Mouse (Mus musculus): ENCODE measurements around the gene F12.
"Not testable (repeated sequence)": the region's sequence is repeated elsewhere in the genome, so short reads cannot be mapped to it uniquely, and the experiment has no call there.

Gene F12

DNA sequence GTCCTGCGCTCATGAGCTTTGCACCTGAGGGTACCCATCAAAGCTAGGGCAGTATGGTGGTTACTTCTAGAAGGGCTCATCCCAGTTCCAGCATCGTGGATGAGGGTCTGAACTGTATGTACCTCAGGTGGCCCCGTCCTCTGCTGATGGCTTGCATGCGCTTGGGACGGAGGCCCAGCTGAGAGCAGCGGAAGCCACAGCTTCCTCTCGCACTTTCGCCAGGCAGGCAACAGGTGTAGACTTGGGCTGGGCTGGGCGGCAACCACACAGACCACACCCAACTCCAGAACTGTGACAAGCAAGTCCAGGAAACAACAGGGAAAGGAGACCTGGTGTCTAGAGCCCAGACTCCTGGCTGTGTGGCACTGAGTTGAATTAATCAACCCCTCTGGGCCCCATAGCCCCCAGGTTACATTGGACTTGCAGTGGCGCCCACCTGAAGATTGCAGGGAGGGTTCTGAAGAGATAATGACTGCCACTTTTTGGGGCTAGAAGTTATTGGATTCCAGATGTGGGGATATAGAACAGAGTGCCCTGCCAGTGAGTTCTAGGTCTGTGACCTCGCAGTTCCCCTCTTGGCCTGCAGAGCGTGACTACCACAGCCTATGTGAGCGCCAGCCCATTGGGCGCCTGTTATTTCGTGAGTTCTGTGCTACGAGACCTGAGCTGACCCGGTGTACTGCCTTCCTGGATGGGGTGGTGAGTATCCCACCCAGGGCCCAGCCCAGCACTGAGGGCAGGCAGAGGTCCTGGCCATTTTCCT, 23.3 kb upstream of the F12 start:
- DNase-seq (ENCODE audit: low spot score in 2 of 2): no peak

DNA sequence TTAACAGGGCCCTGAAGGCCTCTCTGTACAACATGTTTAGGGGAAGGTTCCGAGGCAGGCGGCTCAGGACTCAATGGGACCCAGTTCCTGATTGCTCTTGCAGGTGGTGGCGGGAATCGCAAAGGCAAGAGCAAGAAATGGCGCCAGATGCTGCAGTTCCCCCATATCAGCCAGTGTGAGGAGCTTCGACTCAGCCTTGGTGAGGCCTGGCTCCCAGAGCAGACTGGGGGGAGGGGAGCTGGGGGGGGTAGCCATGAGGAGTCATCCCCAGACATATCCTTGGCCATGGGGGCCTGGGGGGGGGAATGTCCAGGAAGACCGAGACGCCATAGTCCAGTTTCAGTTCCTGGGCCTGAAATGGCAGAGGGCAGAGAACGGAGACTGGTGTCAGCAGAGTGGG, 22.6 kb upstream of the F12 start:
- DNase-seq (ENCODE audit: low spot score in 2 of 2): no peak

DNA sequence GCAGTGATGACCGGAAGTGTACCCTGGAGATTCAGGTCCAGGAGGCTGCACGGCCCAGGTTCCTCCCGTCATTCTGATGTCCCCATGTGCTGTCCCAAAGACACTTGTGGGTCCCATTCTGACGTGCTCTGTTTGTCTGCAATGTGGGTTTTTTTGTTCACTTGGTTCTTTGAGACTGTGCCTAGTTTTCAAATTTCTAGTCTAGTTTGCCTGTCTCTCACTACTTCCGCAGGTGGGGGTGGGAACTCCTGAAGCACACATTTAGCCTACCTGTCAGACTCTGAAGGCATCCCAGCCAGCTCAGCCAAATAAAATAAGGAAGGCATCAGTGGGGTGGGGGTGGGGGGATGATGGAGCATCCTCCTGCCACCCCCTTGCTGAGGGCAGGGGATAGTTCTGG, 21.5 kb upstream of the F12 start:
- DNase-seq (ENCODE audit: low spot score in 2 of 2): no peak

DNA sequence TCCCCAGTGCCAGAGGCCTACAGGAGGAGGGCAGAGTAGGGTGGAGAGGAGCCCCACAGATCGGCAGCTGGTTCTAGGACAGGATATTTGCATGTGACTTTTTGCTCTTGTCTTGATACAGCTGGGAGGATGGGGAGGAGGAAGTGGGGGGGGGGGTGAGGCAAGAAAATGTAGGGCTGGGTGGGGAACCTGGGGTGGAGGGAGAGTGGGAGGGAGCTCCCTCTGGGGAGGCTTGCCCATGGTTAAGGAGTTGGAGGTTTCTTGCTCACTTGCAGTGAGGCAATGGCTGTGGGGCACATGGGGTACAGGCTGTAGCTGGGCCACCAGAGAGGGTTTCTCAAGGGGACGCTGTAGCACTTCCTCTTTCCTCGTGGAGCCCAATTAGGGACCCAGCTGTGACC, 20.9 kb upstream of the F12 start:
- DNase-seq (ENCODE audit: low spot score in 2 of 2): no peak

DNA sequence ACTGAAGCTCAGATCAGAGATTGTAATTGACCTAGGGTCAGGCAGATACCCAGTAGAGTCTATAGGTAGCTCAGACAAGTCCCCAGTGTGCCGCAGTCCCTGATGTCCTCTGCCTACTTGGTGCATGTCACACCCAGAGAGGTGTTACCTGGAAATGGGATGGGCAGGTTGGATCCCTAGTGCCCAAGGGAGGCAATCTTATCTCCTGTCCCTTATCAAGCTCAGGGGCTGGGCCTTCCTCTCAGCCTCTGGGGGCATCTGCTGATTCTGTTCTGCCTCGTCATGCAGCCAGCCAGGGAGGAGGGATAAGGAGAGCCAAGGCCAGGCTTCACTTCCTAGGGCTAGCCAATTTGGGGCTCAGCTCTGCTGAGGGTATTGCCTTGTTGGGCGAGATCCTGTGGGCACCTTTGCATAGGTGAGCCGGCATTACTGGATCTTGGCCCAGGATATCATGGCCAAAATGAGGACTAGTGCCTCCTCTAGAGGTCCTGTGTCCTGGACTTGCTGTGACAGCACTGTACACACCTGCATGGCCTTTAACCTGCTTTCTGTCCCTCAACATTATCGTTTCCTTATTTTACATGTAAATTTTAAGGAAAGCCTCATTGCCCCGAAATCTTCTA, 20.0 kb upstream of the F12 start:
- no peak for DNase-seq (ENCODE audit: low spot score in 2 of 2)

DNA sequence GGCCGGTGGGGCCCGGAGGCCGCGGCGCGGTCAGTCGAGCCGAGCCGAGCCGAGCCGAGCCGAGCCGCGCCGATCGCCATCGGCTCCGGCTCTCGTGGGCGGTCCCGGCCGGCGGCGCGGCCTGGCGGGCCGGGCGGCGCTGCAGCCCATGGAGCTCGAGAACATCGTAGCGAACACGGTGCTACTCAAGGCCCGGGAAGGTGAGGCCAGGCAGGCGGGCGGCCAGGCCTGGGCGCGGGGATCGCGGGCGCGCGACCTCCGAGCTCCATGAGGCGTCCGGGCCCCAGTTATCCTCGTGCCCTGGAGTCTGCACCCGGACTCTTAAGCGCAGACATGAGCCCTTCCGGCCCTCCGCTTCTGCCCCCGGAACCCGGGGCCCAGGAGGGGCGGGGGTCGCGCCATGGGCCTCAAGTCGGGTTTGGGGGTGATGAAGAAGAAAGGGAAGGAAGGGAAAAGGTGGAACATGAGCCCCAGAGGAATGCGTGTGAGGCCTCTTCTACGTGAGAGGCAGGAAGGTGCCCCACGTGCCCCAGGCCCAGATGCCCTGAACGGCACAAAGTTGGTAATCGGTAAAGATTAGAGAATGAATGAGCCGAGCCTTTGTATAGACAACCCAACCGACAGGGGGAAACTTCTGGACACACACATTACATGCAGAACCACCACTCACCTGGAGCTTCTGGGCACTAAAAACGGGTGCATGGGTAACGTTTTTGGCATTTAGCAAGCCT, 18.9 kb upstream of the F12 start:
- no peak for DNase-seq (ENCODE audit: low spot score in 2 of 2)

DNA sequence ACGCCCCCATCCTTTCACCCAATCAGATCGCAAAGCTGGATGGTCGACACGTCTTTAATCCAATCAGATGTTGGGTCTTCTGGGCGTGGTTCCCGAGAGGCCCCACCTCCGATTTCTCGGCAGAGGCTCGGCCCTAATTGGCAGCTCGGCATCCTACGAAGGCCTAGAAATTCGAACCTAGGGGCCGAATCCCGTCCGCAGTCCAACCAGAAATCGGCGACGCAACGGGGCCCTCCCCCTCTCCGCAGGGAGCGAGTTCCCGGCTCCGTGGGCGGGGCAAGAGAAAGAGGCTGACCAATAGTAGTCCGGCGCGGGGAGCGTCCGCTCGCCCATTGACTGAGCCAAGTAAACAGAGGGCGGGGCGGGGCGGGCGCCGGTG, 18.3 kb upstream of the F12 start, which contains the start of gene Grk6:
Gene Grk6, plus strand, starts transcription at position 136 of the 379 bp plus-strand sequence.
- DNase-seq (ENCODE audit: low spot score in 2 of 2): peak; percentile 99

DNA sequence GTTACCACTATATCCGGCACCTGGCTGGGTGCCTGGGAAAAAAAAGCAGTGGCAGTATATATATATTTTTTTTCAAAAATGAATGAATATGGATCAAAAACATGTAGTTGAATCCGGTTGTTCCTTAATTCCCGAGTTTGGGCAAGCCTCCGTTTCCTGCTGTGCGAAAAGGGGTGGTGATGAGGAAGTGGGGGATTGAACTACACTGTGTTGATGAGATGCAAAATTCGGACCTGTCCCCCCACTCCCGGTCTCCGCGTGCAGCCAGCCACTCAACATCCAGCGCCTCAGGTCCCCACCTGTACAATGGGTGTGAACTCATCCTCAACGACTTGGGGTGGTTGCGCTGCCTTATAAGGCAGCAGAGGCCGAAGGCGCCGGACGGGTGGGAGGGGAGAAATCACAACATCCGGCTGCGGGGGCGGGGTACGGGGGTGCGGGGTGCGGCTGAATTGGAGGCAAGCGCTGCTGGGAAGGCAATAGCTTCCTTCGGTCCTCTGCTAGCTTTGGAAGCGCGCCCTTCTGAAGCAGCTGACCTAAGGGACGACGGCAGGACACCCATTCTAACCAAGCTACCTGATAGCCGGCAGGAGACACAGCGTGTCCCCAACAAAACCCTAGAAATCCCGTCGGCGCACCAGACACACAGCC, 17.8 kb upstream of the F12 start:
- no peak for DNase-seq (ENCODE audit: low spot score in 2 of 2)

DNA sequence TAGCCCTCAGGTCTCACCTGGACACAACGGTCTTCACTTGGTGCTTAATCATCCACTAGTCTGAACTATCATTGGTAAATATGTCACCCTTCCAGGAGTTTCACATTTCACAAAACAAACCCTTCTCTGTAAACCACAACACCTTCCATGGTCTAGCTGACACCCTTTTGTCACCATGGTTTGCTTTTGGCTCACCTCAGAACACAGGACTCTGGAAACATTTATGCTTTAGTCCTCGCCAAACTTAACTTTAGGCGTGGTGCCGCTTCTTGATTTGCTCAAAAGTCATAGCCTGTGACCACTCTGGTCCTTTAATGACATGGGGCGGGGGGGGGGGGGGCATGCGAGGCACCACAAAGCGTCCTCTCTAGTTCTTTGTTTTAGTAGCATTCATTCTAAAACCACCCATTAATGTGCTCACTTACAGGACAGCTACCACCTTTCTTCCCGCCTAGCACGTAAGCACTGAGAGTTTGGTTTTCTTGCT, 17.2 kb upstream of the F12 start:
- DNase-seq (ENCODE audit: low spot score in 2 of 2): no peak

DNA sequence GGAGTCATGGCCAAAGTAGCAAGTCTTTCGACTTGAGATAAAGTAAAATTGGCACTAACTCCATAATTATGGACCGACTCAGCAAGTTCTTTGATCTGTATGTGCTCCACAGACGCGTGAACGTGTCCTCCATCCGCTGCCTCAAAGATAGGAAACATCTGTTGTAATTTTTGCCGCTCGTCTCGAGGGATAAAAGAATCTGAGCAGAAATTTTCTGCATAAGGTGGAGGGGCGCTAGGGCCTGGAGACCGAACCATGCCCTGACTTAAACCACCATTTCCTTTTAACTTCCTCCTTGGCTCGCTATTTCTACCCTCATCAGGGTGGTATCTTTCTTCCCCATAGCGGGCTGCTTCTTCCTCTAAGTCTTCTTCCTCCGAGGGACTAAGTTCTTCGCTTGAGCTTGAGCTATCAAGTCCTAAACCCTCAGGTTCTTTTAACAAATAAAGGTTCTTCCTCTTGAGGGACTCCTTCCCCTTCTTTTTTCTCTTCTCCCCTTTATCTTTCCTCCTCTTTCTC, 10.6 kb upstream of the F12 start:
- DNase-seq (ENCODE audit: low spot score in 2 of 2): not testable (repeated sequence)

DNA sequence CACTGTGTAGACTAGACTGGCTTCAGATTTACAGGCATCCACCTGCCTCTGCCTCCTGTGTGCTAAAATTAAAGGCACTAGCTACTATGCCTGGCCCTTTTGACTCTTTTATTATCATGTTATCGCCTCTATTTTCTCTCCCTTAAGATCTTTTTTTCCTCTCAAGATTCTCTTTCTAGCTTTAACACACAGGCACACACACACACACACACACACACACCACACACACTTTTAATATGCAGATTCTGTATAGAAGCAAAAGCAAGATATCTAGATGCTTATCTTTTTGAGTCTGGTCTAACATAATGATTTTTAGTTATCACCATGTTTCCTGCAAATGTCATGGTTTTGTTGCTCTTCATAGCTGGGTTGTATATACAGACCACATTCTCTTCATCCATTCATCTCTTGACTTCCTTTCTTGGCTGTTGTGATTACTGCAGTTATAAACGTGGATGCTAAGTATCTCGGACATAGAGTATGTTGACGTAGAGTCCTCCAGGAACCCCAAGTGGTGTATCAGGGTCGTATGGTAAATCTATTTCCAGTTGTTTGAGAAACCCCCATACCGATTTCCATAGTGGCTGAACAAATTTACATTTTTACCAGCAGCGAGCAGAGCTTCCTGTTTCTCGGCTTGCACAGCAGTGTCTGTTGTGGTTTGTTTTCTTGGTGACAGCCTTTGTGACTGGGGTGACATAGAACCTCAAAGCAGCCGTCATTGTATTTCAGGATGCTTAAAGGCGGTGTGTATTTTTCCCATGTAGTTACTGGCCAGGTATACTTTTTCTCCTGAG, 5.5 kb upstream of the F12 start:
- DNase-seq (ENCODE audit: low spot score in 2 of 2): no peak

DNA sequence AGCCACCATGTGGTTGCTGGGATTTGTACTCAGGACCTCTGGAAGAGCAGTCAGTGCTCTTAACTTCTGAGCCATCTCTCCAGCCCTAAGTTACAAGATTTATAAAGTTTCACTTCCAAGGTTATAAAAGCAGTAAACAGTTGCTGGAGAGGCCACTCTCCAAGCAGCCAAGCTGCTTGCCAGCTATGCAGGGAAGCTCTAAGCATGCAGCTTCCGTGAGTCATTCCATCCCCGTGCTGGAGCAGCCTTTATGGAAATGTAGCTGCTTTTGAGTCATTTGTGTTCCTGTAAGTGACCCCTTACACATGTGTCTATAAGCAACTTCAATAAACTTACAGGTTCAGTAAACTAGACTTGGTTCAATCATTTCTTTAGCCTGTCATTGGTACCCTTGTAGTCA, 4.0 kb upstream of the F12 start:
- no peak for DNase-seq (ENCODE audit: low spot score in 2 of 2)

DNA sequence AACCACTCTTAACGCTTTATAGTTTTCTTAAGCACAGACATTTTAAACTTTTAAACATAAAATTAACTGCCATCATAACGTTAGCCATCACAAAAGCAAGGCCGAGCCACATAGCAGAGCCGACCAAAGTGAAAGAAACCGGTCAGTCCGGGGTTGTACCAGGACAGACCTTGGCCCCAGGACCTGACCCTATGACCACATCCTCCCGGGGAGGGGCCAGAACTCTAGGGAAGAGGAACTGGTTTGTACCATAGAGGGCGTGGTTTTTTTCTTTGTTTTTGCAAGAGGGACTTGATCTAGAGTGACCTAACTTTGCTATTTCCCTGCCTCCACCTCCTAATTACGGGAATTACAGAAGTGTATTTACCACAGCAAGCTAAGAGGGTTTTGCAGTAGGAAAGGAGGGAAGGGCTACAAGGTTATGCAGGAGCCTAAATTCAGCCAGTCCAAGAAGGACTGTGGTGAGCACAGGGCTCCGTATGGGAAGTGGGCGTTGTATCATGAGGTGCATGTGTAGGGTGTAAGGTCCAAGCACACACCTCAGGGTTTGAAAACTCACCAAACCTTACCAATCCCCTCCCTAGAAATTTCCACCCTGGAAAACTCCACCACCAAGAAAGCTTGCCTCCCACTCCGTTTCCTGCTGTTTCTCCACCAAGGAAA, 2.8 kb upstream of the F12 start:
- DNase-seq (ENCODE audit: low spot score in 2 of 2): peak; percentile 61 to 75

DNA sequence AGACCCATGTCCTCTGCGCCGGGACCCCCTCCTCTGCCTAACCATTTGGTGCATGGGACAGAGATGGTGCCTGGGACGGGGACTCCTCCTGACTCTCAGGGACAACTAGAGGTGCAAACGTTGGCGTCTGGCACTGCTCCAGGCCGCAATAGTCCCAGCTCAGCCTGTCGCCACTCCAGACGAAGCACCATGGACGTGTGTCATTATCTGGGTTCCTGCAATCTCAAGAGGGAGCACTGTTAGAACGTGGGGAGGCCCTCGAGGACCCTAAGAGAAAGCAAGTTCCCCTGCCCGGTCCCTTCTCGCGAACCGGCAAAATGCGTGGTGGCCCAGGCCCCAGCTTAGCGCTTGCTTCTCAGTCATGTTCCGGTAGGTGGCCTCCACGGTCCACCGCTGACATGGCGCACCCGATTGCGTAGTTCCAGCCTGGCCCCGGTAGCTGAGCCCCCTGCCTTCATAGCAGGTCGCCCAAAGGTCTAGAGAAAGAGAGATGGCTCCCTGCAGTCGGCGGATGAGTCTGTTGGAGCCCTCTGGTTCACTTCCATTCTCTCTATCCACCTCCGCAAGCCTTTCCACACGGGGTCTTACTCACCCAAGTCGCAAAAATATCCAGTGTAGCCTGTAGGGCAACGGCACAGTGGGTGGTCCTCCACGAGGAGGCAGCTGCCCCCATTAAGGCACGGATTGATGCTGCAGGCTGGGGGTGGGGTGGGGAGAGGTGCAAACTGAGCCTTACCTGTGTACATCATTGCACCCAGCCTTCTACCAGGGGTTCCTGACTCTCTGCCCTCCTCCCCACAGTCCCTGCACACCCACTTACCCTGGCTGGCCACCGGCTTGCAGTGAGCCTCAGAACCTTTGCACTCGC, 5.4 kb downstream of the F12 start:
- DNase-seq (ENCODE audit: low spot score in 2 of 2): peak; percentile 63 to 71

DNA sequence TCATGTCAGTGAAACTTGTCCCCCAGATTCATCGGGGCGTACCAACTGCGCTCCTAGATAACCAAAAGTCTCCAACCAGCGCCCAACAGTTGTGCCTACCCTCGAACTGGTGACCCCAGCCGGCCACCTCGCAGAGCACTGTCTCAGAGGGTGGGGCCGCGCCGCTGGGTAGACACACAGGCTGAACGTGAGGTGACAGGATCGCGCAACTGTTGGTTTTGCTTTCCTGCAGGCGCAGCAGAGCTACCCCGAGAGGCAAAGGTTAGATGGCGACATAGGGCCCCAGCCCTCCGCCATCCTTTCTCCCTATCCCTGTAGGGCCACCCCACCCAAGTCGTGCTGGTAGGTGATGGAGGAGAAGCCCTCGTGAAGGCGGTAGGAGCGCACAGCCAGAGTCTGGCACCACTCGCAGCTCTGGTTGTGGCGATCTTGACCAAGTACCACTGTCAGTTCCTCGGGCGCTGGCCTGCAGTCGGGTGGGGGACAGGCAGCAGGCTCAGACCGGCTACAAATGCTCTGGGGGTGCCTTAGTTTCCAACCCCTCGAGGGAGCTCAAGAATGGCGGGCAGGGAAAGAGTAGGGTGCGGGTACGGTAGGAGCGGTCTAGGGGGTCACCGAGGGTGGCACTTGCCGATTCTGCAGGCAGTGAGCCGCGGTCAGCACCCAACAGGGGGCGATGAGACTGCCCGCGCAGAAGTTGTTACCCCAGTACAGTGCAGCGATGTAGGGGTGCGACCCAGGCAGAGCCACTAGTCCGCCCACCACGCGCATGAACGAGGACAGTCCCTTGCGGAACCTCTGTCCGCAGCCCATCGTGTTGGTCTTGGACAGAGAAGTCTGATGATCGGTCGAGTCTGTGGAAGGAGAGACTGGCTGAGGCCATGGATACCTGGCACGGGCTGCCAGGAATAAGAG, 6.3 kb downstream of the F12 start:
- DNase-seq (ENCODE audit: low spot score in 2 of 2): no peak

DNA sequence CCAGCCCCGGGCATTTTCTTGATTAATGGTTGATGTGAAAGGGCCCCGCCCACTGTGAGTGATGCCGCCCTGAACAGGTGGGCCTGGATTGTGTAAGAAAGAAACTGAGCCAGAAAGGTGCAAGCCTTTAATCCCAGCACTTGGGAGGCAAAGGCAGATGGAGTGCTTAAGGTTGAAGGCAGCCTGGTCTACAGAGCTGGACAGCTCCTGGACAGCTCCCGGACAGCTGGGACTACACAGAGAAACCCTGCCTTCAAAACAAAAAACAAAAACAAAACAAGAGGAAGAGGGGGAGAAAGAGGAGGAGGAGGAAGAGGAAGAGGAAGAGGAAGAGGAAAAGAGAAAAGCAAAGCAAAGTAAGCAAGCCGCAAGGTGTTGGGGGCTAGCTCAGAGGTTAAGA, 7.5 kb downstream of the F12 start:
- DNase-seq (ENCODE audit: low spot score in 2 of 2): no peak

DNA sequence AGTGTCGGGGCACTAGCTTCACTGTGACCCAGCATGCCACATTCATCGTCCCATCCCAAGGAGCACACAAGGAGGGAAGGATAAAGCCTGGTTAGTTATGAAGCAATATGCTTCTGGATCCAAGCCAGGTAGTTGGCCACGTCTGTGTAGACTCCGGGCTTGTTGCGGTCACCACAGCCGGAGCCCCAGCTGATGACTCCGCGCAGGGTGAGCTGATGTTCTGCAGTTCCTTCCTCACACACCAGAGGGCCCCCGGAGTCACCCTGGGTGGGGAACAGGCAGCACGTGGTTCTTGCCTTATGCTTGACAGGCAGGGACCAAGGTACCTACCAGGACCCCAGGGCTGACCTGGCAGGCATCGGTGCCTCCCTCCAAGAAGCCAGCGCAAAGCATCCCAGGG, 8.6 kb downstream of the F12 start:
- DNase-seq (ENCODE audit: low spot score in 2 of 2): peak; percentile 86 to 89

DNA sequence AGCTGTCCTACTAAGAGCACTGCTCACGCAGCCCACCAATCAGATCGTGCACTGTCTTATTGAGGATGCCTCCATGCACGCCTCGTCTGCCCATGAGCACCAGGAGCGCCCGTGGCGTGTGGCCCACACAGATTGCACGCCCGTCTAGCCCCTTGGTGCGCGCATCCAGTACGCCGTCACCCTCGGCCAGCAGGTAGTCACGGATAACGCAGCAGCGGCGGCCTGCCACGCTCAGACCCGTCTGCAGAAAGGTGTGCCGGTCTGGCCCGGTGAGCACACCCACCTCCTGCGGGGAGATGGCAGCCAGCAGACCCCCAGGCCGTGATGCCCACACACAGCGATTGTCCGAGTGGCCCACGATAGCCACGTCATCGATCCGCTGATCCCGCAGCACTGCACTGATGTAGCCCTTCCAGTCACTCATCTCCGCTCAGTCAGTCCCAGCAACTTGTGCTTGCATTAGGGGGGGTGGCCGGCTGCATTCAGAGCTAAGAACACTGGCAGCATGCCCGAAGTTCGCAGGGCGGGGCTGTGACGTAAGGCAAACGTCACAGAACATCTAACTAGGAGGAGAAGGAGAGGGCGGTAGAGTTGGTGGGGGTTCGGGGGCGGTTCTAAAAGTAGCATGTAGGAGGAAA, 11.7 kb downstream of the F12 start, which contains the start of gene Pfn3:
Gene Pfn3, minus strand, starts transcription at position 490 of the 638 bp plus-strand sequence.
- no peak for DNase-seq (ENCODE audit: low spot score in 2 of 2)

Data from urinary bladder, postnatal 36 days (tissue).